Mouse (Mus musculus) liver, adult 2 months (tissue): Measurements from ENCODE around the gene Echs1. TPM values are rescaled to one million over a fixed set of nuclear protein-coding genes. Genes with fewer than 3 reads are reported as not detected.
A peak's percentile ranks its signal among the peaks of the same experiment; 100 is the strongest.

Source experiments
- DNase-seq: peaks from one replicate; pipeline ENCODE4 v3.0.0-alpha.2; 2011; ENCODE audit warnings: low read depth, low spot score; ENCODE audit errors: extremely low read depth
- H3K27ac ChIP-seq: fragments of 200-500 bp; replicated peaks from 2 replicates; pipeline ENCODE4 v1.5.1; 2012; ENCODE audit warnings: low read depth, mild to moderate bottlenecking, control low read depth, inconsistent platforms, low read length; ENCODE audit not compliant: insufficient read depth
- H3K27me3 ChIP-seq: fragments of 200-500 bp; 2 replicates; pipeline ENCODE4 v1.6.1; 2012; ENCODE audit warnings: mild to moderate bottlenecking, moderate library complexity, low read length, inconsistent platforms; ENCODE audit not compliant: control insufficient read depth, insufficient read depth
- H3K36me3 ChIP-seq: fragments of 200-500 bp; 2 replicates; pipeline ENCODE4 v1.6.1; 2012; ENCODE audit warnings: low read length, inconsistent platforms; ENCODE audit not compliant: control insufficient read depth, insufficient read depth
- H3K4me1 ChIP-seq: fragments of 200-500 bp; 2 replicates; pipeline ENCODE4 v1.6.1; 2011; ENCODE audit warnings: low read length; ENCODE audit not compliant: control insufficient read depth, insufficient read depth
- H3K4me3 ChIP-seq: fragments of 200-500 bp; 2 replicates; pipeline ENCODE4 v1.5.1; 2011; ENCODE audit warnings: low read depth, mild to moderate bottlenecking, control low read depth, low read length, moderate library complexity; ENCODE audit not compliant: insufficient read depth
- H3K79me2 ChIP-seq: fragments of 200-500 bp; 2 replicates; pipeline ENCODE4 v1.6.1; 2012; ENCODE audit warnings: inconsistent platforms, mild to moderate bottlenecking, low read length, moderate library complexity; ENCODE audit not compliant: control insufficient read depth, insufficient read depth
- H3K9ac ChIP-seq: fragments of 200-500 bp; 2 replicates; pipeline ENCODE4 v1.6.1; 2012; ENCODE audit warnings: low read depth, mild to moderate bottlenecking, control low read depth, inconsistent platforms, low read length
- CTCF ChIP-seq: fragments of 200-500 bp; IDR thresholded peaks from 2 replicates; pipeline ENCODE4 v1.5.1; 2011; ENCODE audit warnings: low read depth, low read length, control low read depth
- POLR2A ChIP-seq: fragments of 200-500 bp; IDR thresholded peaks from 2 replicates; pipeline ENCODE4 v1.6.1; 2011; ENCODE audit warnings: low read length, control low read depth; ENCODE audit not compliant: insufficient read depth; ENCODE audit errors: extremely low read depth
- WGBS: fragments of 180-500 bp; shearing (Covaris S2); methylation state at CpG from one replicate; pipeline ENCODE4 v1.1.7; 2018; 5-methylcytosine and 5-hydroxymethylcytosine counted together
- polyA plus RNA-seq: library from polyadenylated mRNA; depleted of rRNA; stranded (reverse); fragments of >200 nt; gene quantifications from 2 replicates; pipeline ENCODE4 v1.2.3, GENCODE M21; 2012
- total RNA-seq: library from RNA; depleted of rRNA; stranded (reverse); fragments of >200 nt; gene quantifications from 2 replicates; pipeline ENCODE4 v1.2.3, GENCODE M21; 2014

Echs1 gene
- total and polyA plus RNA-seq, 2 experiments: 271 to 412 TPM

DNA sequence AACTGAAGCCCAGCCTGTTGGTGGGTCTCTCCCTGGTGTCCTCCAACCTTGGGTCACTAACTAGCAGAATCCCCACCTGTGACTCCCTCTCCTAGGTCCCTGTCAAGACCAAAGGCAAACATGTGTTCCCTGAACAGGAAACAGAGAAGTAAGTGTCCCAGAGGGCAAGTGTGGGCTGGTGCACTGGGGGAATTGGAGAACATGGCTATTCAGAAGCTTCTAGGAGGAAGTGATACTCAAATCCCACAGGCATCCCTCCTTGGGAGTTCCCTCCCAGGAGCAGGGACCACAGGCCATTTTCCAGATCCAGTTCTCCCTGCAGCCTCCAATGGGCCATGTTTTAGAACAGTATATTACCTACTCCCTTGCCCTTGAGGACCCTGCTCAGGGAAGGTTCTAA lies 20.2 kb downstream of the Echs1 start:
- Histone ChIP-seq H3K4me1 (0 out of 2 replicates have a peak, but pooled peaks cover 3% of the 10 kb centered on the region), H3K27me3 (no peaks in the 10 kb centered on the region), H3K36me3 (0 out of 2 replicates have a peak, but pooled peaks cover 3% of the 10 kb centered on the region), H3K27ac (no peak overlapping the region), H3K9ac (no peak overlapping the region), H3K4me3 (no peak overlapping the region), H3K79me2 (no peaks in the 10 kb centered on the region)
- DNase-seq: no peak
- no peak for TF ChIP-seq CTCF
- no peak for TF ChIP-seq POLR2A

DNA sequence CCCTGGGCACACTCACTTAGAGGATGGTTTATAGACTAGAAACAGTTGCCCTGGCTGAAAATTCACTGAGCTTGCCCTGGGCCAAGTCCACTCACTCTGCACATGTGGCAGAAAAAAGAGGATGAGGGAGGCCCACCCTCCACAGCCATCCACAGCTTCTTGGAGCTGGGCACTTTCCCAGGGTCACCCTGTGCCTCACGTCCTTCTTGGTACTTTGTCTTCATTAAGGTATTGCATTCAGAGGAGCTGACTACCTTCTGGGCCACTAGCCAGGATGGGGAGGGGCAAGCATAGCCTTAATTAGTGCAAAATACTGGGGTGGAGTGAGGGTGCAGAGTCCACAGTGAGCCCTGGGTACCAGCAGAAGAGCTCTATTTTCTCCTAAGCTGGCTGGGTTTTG lies 20.7 kb downstream of the Echs1 start:
- DNase-seq: no peak
- H3K4me3 ChIP-seq: no peak overlapping the region
- H3K4me1 ChIP-seq: 0 out of 2 replicates have a peak, but pooled peaks cover 2% of the 10 kb centered on the region
- H3K27me3 ChIP-seq: no peaks in the 10 kb centered on the region
- WGBS: 22% methylated on average over 1 of the region's 1 CpGs
- no peak for TF ChIP-seq POLR2A
- TF ChIP-seq CTCF: no peak
- no peaks in the 10 kb centered on the region for H3K79me2 ChIP-seq
- 0 out of 2 replicates have a peak, but pooled peaks cover 3% of the 10 kb centered on the region for H3K36me3 ChIP-seq
- H3K9ac ChIP-seq: no peak overlapping the region
- H3K27ac ChIP-seq: no peak overlapping the region

DNA sequence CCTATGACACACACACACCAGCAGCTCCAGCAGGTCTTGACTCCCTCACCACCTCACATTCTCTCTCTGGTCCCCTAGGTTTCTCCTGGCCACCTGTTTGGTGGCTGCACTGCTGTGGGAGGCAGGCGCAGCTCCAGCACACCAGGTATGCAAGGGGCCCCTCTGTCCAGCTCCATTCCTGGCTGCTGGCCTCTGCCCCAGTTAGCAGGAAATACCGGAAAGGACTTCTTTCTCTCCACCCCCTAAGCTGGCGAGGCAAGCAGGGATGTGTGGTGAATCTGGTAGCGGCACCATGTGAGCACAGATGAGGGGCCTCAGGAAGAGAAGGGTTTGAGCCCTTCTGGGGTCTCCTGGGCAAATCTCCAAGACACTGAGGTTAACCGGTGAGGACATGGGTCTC lies 21.3 kb downstream of the Echs1 start:
- 56% methylated on average over 5 of the region's 5 CpGs for WGBS
- no peak for DNase-seq
- no peak overlapping the region for H3K27ac ChIP-seq

DNA sequence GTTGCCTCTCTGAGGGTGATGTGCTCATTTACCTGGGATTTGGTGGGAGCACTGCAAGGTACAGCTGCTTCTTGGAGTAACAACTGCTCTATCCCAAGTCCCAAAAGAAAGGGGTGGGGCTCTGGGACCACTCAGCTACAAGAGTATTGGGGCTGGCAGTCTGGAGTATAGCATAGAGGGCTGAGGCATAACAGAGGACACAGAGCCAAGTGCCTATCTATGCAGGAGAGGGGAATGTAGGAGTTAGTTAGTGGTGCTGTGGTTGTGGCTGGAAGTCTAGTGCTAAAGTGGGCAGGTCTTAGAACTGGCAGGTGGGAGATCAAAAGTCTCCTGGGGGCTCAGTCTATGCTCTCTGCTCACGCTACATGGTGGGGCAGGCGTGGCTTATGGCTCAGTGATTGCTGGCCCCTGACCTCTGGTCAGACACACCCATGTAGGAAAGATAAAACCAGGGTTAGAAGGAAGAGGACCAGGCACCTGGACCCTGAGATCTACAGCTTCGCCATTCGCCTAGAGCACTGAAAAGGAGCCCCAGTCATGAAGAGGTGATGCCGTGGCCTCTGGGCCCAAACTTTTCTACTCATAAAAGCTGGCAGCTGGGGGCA lies 23.2 kb downstream of the Echs1 start, which contains the start of gene Prap1:
Gene Prap1, plus strand, starts transcription at position 472 of the 605 bp plus-strand sequence.
- TF ChIP-seq CTCF (no peak), POLR2A (no peak)
- DNase-seq: no peak
- H3K4me3 ChIP-seq: no peak within 1 kb of the TSS
- WGBS: 88% methylated on average over 5 of the region's 5 CpGs
- H3K36me3 ChIP-seq: no peaks in the 10 kb centered on the region
- no peak within 1 kb of the TSS for H3K9ac ChIP-seq
- 0 out of 2 replicates have a peak, but pooled peaks cover 2% of the 10 kb centered on the region for H3K4me1 ChIP-seq
- no peaks in the 10 kb centered on the region for H3K79me2 ChIP-seq
- H3K27ac ChIP-seq: no peak within 1 kb of the TSS
- no peaks in the 10 kb centered on the region for H3K27me3 ChIP-seq

More for the DNA sequence above, 21.3 kb downstream of the Echs1 start:
- Histone ChIP-seq H3K4me3 (no peak overlapping the region), H3K27me3 (no peaks in the 10 kb centered on the region), H3K36me3 (0 out of 2 replicates have a peak, but pooled peaks cover 3% of the 10 kb centered on the region), H3K4me1 (0 out of 2 replicates have a peak, but pooled peaks cover 2% of the 10 kb centered on the region), H3K9ac (no peak overlapping the region), H3K79me2 (no peaks in the 10 kb centered on the region)
- no peak for TF ChIP-seq CTCF

DNA sequence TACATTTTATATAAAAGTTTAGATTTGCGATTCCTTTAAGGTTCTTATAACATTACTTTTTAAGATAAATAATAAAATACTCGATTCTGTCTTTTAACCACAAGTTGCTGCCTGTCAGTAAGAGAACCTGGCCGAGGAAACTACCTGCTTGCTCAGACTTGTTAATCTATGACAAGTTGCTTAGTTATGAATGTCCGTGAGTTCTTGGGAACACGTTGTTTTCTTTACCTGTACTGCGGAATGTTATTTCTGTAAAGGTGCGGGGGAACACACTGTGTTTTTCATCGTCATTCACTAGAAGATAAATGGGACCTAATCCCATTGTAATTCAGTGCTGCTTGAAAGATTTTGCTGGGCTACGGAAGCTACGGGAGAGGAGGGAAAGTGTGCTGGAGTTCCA lies 25.7 kb downstream of the Echs1 start:
- TF ChIP-seq POLR2A (no peak), CTCF (no peak)
- Histone ChIP-seq H3K9ac (no peak overlapping the region), H3K27ac (no peak overlapping the region), H3K4me3 (no peak overlapping the region), H3K4me1 (no peaks in the 10 kb centered on the region), H3K79me2 (no peaks in the 10 kb centered on the region), H3K36me3 (no peaks in the 10 kb centered on the region), H3K27me3 (no peaks in the 10 kb centered on the region)
- no peak for DNase-seq
- WGBS: 85% methylated on average over 10 of the region's 10 CpGs

DNA sequence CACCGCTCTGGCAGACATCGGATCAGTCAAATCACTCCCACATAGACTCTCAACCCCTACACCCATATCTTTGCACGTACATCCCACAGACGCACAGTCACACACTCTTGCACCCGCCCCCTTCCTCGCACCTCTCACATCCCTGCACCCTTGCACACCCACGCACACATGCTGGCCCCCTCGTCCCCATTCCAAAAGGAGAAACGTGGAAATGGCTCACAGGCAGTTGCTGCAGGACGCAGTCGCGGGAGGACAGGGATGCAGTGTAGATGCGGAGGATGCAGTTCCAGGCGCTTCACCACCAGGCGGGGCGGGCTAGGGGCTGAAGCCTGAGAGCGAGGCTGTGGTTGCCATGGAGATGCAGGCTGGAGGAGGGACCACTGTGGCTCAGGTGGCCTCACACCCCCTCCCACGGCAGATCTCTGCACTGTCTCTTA lies 34.0 kb downstream of the Echs1 start, which contains the start of gene Caly:
Gene Caly, minus strand, starts transcription at position 307 of the 437 bp plus-strand sequence.
- no peak for DNase-seq
- no peak within 1 kb of the TSS for H3K9ac ChIP-seq
- peaks cover 10% of the 10 kb centered on the region for H3K27me3 ChIP-seq
- 0 out of 2 replicates have a peak, but pooled peaks have one; percentile 20 for TF ChIP-seq CTCF
- no peak for TF ChIP-seq POLR2A
- H3K4me3 ChIP-seq: no peak within 1 kb of the TSS
- no peaks in the 10 kb centered on the region for H3K4me1 ChIP-seq
- no peaks in the 10 kb centered on the region for H3K36me3 ChIP-seq
- WGBS: 17% methylated on average over 18 of the region's 18 CpGs
- no peak within 1 kb of the TSS for H3K27ac ChIP-seq
- no peaks in the 10 kb centered on the region for H3K79me2 ChIP-seq
